Mouse (Mus musculus) thymus, adult 2 months (tissue): ENCODE data around the gene Mxra8. TPM values are rescaled to one million over a fixed set of nuclear protein-coding genes. Genes with fewer than 3 reads are reported as not detected.

Source experiments
- DNase-seq: peaks from one replicate; pipeline ENCODE4 v3.0.0; 2021
- H3K27ac ChIP-seq: fragments of 200-500 bp; 2 replicates; pipeline ENCODE4 v1.5.1; 2012; ENCODE audit warnings: low read length, control low read depth; ENCODE audit not compliant: control insufficient read depth, insufficient read depth
- H3K27me3 ChIP-seq: fragments of 200-500 bp; 2 replicates; pipeline ENCODE4 v1.6.1; 2012; ENCODE audit warnings: mild to moderate bottlenecking, low read length, moderate library complexity, mixed read lengths; ENCODE audit not compliant: control insufficient read depth, insufficient read depth
- H3K36me3 ChIP-seq: fragments of 200-500 bp; 2 replicates; pipeline ENCODE4 v1.6.1; 2012; ENCODE audit warnings: mild to moderate bottlenecking, low read length, moderate library complexity; ENCODE audit not compliant: control insufficient read depth, insufficient read depth
- H3K4me1 ChIP-seq: fragments of 200-500 bp; replicated peaks from 2 replicates; pipeline ENCODE4 v1.6.1; 2012; ENCODE audit warnings: low read length; ENCODE audit not compliant: control insufficient read depth, insufficient read depth
- H3K4me3 ChIP-seq: fragments of 200-500 bp; 2 replicates; pipeline ENCODE4 v1.5.1; 2012; ENCODE audit warnings: mild to moderate bottlenecking, low read length, control low read depth, moderate library complexity; ENCODE audit not compliant: control insufficient read depth, insufficient read depth
- CTCF ChIP-seq: fragments of 200-500 bp; IDR thresholded peaks from 2 replicates; pipeline ENCODE4 v1.5.1; 2012; ENCODE audit warnings: mild to moderate bottlenecking, control low read depth, low read length, moderate library complexity, borderline replicate concordance; ENCODE audit not compliant: control insufficient read depth, poor library complexity, insufficient read depth; ENCODE audit errors: extremely low read depth
- POLR2A ChIP-seq: fragments of 200-500 bp; IDR thresholded peaks from 2 replicates; pipeline ENCODE4 v1.6.1; 2012; ENCODE audit warnings: mild to moderate bottlenecking, low read length, control low read depth, moderate library complexity; ENCODE audit not compliant: control insufficient read depth, poor library complexity, insufficient read depth; ENCODE audit errors: extremely low read depth
- WGBS: fragments of 180-500 bp; shearing (Covaris S2); methylation state at CpG from one replicate; pipeline ENCODE4 v1.1.7; 2018; 5-methylcytosine and 5-hydroxymethylcytosine counted together
- polyA plus RNA-seq: library from polyadenylated mRNA; depleted of rRNA; stranded (reverse); fragments of >200 nt; gene quantifications from 2 replicates; pipeline ENCODE4 v1.2.3, GENCODE M21; 2012

The Mxra8 gene
- polyA plus RNA-seq, 1 experiment: 43.4 TPM

DNA sequence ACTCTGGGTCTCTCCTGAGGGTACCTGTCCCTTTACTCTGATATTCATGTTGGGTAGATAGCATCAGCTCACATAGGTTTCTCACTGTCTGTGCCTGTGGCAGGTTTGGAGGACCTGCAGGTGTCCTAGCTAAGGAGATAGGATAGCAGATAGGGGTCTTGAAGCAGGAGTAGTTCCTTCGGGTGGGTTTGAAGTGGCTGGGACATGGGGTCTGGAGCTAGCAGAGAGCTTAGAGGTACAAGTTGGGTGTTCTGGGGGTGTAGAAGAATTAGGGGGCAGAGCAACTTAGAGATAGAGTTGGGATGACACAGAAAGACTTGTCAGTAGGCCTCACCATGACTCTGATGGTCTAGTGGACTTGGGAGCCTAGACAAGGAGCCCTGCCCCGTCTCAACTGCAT is 9.9 kb downstream of the Mxra8 start:
- 62% methylated on average over 2 of the region's 2 CpGs for WGBS
- H3K4me1 ChIP-seq: peaks cover 19% of the 10 kb centered on the region

DNA sequence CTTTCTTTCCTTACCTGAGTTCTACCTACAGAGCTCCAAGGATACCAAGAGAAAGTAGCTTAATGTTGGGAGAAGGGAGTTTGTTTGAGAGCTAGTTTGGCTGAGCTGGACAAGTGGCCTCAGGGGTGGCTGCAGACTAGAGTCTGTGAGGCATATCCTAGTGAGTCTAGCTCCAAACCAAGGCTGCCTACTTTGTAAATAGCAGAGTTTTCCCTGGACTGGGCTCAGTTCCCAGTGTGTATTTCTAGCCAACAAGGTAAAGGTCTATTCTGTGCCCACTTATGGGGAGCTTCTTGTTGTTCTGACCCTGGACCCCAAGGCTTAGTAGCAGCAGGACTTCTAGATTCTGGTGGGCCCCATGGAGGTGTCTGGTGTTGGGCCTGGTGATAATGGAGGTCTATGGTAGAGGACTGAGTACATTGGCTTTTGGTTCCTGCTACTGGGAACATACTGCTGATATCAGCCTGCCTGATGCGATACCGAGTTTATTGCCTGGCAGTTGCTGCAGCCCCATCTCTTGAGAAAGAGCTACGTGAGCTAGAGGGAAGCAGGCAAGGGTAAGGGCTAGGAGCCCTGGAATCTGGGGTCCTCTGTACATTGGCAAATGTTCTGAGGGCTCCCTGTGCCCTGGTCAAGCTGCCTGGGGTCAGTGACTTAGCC is 10.4 kb downstream of the Mxra8 start:
- Histone ChIP-seq H3K27me3 (no peaks in the 10 kb centered on the region), H3K4me1 (peaks cover 19% of the 10 kb centered on the region), H3K36me3 (no peaks in the 10 kb centered on the region), H3K27ac (no peak overlapping the region), H3K4me3 (no peak overlapping the region)
- no peak for DNase-seq
- WGBS: 98% methylated on average over 3 of the region's 3 CpGs
- TF ChIP-seq CTCF (no peak), POLR2A (no peak)

More for the DNA sequence above, 9.9 kb downstream of the Mxra8 start:
- TF ChIP-seq POLR2A (no peak), CTCF (no peak)
- DNase-seq: no peak
- Histone ChIP-seq H3K27me3 (no peaks in the 10 kb centered on the region), H3K27ac (no peak overlapping the region), H3K4me3 (no peak overlapping the region), H3K36me3 (no peaks in the 10 kb centered on the region)

DNA sequence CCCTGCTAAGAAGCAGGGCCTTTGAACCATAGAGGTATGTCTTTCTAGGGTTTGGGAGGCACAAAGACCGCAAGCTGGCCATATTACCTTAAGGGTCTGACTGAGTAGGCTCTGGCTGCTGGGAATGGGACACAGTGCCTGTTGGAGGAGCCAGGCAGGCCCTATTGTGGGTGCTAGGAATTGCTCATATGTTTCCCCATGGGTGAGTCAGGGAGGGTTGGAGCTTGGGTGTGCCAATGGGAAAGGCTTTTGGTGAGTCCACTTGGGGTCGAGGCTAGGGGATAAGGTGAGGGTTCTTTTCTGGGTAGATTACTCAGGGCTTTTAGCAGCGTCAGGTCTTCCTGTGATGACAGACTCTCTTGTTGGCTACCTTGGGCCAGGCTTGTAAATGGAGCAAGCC is 11.9 kb downstream of the Mxra8 start:
- no peak overlapping the region for H3K27ac ChIP-seq
- H3K4me3 ChIP-seq: no peak overlapping the region
- DNase-seq: no peak
- 100% methylated on average over 3 of the region's 3 CpGs for WGBS
- TF ChIP-seq CTCF (no peak), POLR2A (no peak)
- no peaks in the 10 kb centered on the region for H3K27me3 ChIP-seq
- no peaks in the 10 kb centered on the region for H3K36me3 ChIP-seq
- H3K4me1 ChIP-seq: peaks cover 19% of the 10 kb centered on the region

DNA sequence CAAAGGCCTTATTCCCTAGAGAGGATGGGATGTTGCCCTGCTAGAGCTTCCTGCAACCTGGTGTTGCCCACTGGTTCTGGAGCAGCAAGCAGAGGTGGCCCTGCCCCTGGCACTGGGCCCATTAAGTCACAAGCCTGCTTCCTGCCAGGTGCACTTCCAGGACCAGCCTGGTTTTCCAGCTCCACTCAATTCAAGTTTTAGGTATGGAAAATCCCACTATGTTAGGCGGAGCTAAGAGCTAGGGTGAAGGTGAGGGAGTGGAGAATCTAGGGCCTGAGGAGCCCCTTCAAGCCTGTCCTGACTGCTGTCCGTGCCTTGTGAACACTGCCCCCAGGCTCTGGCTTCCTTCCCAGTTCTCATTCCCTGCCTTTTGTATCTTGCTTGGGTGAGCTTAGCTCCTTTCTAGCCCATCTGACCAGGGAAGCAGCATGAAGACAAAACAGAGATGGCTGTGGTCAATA is 12.5 kb downstream of the Mxra8 start:
- H3K36me3 ChIP-seq: no peaks in the 10 kb centered on the region
- WGBS: 88% methylated on average over 2 of the region's 2 CpGs
- H3K27me3 ChIP-seq: no peaks in the 10 kb centered on the region
- H3K4me3 ChIP-seq: no peak overlapping the region
- DNase-seq: no peak
- H3K27ac ChIP-seq: no peak overlapping the region
- peaks cover 13% of the 10 kb centered on the region for H3K4me1 ChIP-seq
- TF ChIP-seq CTCF (no peak), POLR2A (no peak)

DNA sequence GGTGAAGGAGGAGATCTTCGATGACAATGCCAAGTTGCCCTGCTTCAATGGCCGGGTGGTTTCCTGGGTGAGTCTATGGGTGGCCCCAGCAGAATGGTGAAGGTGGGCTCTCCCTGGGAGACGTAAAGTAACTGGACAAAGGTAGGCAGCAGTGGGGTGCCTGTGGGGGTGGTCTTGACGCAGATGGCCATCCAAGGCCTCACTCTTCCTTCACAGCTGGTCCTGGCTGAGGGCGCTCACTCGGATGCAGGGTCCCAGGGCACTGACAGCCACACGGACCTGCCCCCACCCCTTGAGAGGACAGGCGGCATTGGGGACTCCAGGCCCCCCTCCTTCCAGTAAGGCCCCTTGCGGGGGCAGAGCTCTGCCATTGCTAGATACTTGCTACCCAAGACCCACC is 13.9 kb downstream of the Mxra8 start:
- peaks cover 7% of the 10 kb centered on the region for H3K4me1 ChIP-seq
- no peak for DNase-seq
- no peaks in the 10 kb centered on the region for H3K27me3 ChIP-seq
- no peak overlapping the region for H3K4me3 ChIP-seq
- H3K36me3 ChIP-seq: no peaks in the 10 kb centered on the region
- WGBS: 97% methylated on average over 9 of the region's 9 CpGs
- TF ChIP-seq CTCF (no peak), POLR2A (no peak)
- no peak overlapping the region for H3K27ac ChIP-seq

DNA sequence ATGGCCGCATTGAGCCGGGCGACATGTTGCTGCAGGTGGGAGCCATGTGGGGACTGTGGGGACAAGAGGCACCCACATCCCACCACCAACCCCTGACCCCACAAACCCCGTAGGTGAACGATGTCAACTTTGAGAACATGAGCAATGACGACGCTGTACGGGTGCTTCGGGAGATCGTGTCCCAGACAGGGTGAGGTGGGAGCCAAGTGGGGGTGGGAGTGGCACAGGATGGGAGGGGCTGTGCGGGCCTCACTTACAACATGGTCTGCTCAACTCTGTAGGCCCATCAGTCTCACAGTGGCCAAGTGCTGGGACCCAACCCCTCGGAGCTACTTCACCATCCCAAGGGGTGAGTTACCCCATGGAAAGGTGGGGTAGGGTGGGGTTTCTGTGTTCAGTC is 15.5 kb downstream of the Mxra8 start:
- H3K4me3 ChIP-seq: no peak overlapping the region
- H3K27ac ChIP-seq: no peak overlapping the region
- no peaks in the 10 kb centered on the region for H3K27me3 ChIP-seq
- WGBS: 98% methylated on average over 12 of the region's 12 CpGs
- TF ChIP-seq CTCF (no peak), POLR2A (no peak)
- no peaks in the 10 kb centered on the region for H3K36me3 ChIP-seq
- DNase-seq: no peak
- H3K4me1 ChIP-seq: no peaks in the 10 kb centered on the region

DNA sequence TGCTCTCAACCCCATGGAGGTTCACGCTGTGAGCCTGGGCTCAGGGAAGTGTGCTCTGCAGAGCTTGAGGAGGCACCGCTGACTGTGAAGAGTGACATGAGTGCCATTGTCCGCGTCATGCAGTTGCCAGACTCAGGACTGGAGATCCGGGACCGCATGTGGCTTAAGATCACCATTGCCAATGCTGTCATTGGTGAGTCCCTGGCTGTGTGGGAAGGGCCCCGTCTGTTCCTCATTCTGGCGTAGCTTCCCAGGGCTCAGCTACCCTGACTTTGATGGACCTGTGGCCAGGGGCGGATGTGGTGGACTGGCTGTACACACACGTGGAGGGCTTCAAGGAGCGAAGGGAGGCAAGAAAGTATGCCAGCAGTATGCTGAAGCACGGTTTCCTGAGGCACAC is 16.6 kb downstream of the Mxra8 start:
- DNase-seq: no peak
- Histone ChIP-seq H3K27me3 (no peaks in the 10 kb centered on the region), H3K36me3 (no peaks in the 10 kb centered on the region), H3K4me1 (no peaks in the 10 kb centered on the region), H3K4me3 (no peak overlapping the region), H3K27ac (no peak overlapping the region)
- TF ChIP-seq CTCF: no peak
- TF ChIP-seq POLR2A: no peak
- 88% methylated on average over 12 of the region's 12 CpGs for whole genome bisulfite sequencing
